Mouse (Mus musculus): Measurements from ENCODE around the gene Tbl1xr1.

Tbl1xr1 gene

DNA sequence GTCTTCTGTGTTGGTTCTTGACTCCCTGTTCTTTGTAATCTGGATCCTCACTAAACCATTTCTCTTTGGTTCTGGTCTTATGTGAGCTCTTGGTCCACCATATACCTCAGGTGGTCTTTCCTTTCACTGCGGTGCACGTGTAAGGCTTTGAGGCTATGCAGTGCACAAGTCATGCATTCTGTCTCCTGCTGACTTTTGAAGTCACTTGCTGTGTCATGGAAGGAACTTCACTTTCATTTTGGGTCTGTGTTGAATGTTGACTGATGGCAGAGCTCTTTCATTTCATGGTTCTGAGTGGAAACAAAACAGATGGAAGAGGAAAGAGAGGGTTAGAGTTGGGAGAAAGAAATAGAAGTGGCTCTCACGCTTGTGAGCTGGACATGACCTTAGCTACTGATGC lies 13.4 kb downstream of the Tbl1xr1 start:
- no peak for DNase-seq (ENCODE audit: low spot score in 2 of 2)

GRCm38 (mm10) chr3:22090431-22091265 lies 14.2 kb downstream of the Tbl1xr1 start:
- DNase-seq (ENCODE audit: low spot score in 2 of 2) = no peak

DNA sequence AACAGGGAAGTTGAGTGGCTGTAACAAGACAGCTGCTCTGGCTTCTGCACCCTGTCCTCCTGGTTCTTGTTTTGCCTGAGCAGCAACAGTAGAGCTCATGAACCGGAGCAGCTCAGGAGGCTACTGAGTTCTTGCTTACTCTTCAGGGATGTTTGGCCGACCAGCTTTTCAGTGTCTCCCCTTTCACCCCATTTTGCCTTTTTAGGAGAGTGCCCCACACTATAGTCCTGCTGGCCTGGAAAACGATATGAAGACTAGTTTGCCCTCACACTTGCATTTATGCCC lies 14.8 kb downstream of the Tbl1xr1 start:
- DNase-seq (ENCODE audit: low spot score in 2 of 2) = no peak

- no peak for DNase-seq (ENCODE audit: low spot score in 2 of 2)
Observed at GRCm38 (mm10) chr3:22091681-22092080, 15.2 kb downstream of the Tbl1xr1 start.

DNA sequence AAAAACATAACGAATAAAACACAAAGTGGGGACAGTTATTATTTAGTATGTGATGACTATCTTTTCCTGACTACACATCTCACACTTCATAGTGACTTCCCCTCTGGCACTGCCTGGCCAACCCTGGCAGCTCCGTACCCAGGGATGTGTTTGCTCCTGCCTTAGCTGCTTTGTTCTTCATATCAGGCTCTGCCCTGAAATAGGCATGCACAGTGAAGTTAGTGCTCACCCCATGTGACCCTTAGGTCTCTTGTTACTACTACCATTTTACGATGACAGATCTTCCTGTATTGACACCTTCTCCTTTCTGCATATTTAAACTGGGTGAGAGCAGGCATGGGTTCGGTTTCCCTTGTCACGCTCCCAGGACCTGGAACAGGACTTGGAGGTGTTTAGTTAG lies 16.3 kb downstream of the Tbl1xr1 start:
- DNase-seq (ENCODE audit: low spot score in 2 of 2) = no peak

- no peak for DNase-seq (ENCODE audit: low spot score in 2 of 2)
Observed at GRCm38 (mm10) chr3:22103986-22104515, 27.6 kb downstream of the Tbl1xr1 start.

DNA sequence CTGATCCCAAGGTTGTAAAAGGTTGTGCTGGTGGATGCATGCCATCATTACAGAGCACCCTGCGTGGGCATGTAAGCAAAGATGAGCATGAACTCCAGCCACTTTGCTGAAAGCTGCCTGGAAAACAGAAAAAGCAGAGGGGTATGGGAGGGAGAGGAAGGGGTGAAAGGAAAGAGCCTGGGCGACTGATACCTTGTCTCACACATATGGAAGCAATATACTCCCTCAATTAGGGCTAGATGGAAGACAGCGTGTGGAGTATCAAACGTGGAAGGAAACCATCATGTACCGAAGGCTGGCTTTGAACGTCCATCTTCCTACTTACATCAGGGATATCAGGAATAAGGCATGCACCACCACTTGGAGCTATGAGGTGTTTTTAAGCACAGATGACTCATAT lies 29.0 kb downstream of the Tbl1xr1 start:
- no peak for DNase-seq (ENCODE audit: low spot score in 2 of 2)

DNA sequence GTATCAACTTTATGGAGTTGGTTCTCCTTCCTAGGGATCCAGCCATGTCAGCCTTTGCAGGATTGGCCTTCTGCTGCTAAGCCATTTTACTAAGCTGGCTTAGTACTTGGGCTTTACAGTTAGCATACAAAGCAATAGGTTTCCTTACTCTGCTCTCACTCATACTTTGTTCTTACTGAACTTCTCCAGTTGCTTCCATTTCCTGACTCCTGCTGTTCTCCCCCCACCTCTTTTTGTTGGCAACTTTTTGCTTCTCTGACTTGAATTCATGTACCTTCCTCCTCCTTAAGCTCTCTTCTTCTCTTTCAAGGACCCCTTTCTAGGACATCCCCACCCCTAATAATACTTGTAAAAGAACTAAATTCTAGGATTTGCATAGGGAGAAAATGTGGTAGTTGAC lies 31.6 kb downstream of the Tbl1xr1 start:
- no peak for DNase-seq (ENCODE audit: low spot score in 2 of 2)

DNA sequence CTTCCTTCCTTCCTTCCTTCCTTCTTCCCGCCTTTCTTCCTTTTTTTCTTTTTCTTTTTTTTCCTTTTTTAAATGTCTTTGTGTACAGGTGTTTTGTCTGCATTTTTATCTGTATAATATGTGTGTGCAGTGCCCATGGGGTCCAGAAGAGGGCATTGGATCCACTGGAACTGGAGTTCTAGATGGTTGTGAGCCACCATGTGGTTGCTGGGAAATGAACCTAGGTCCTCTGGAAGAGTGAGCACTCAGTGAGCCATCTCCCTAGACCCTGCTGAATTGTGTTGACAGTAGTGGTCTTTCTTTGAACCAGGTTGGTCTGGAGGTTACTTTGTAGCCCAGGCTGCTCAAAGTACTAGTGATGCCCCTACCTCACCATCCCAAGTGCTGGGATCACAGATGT lies 33.2 kb downstream of the Tbl1xr1 start:
- DNase-seq (ENCODE audit: low spot score in 2 of 2) = no peak

DNA sequence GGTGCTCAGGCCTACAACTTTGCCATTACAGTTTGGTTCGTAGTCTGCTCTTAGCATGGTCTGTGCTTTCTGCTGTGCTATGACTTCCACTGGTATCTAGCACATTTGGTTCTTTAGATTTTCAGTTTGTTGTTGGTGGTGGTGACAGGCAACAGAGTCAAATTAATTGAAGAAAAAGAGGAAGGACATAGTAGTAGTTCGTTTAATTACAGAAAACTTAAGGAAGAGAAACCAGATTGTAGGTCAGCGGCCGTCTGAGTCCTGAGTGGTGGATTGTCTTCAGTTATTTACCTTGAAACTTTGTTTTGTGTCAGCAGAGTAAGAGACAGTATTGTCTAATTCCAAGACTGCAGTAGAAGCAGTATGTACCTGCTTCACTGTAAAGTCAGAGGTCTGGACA lies 37.3 kb downstream of the Tbl1xr1 start:
- DNase-seq (ENCODE audit: low spot score in 2 of 2) = no peak

DNA sequence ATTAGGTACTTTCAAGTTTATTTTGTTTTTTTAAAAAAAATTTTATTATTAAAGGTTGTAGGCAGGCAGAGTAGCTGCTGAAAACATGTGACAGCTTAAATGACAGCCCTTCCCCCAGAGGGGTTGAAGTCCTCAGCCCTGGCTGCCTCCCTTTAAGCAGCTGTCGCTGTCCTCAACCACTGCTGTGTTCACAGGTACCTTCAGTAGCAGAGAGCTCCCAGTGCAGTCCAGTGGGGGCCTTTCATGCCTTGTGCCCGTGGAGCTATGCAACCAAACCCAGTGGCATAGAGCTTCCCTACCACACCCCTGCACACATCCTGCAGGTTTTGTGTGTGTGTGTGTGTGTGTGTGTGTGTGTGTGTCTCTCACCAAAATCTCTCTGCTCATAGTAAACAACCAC lies 38.8 kb downstream of the Tbl1xr1 start:
- DNase-seq (ENCODE audit: low spot score in 2 of 2) = peak in 1 of 2 experiments; percentile 8

DNA sequence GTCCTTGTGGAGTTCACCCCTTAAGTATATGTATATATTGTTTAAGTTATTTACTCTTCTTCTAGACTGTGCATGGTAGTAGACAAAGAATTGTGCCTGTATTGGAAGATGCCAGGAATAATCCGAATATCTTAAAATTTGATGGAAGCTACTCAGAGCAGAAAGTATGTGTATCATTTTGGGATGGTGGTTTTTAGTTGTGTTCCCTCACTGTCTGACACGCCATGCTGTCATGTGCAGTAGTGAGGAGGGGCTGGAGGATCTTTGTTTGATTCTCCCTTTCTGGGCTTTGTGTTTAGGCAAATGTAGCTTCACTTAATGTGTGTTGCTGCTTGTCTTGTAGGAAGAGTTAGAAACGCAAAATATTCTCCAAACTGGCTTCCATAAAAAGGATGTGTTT lies 39.2 kb downstream of the Tbl1xr1 start:
- no peak for DNase-seq (ENCODE audit: low spot score in 2 of 2)

DNA sequence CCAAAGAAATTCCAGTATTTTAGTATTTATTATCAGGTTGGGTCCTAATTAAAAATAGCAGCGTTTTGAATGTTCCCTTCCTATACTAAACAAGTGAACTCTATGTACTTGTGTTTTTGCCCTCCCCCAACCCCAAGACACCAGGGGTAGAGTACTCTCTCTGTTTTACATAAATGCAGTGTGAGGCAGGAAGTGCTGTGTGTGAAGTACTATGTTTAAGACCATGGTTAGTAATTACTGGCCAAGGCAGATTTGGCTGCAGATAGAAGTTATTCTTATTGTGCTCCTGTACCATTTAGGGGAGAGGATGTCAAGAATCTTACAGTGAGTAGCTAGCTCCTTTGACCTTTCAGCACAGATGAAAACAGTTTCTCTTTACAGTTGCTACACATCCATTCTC lies 39.7 kb downstream of the Tbl1xr1 start:
- DNase-seq (ENCODE audit: low spot score in 2 of 2) = peak; percentile 19 to 34

GRCm38 (mm10) chr3:22121741-22122140 lies 45.3 kb downstream of the Tbl1xr1 start:
- no peak for DNase-seq (ENCODE audit: low spot score in 2 of 2)

- DNase-seq (ENCODE audit: low spot score in 2 of 2) = no peak
Observed at GRCm38 (mm10) chr3:22123145-22123544, 46.7 kb downstream of the Tbl1xr1 start.

DNA sequence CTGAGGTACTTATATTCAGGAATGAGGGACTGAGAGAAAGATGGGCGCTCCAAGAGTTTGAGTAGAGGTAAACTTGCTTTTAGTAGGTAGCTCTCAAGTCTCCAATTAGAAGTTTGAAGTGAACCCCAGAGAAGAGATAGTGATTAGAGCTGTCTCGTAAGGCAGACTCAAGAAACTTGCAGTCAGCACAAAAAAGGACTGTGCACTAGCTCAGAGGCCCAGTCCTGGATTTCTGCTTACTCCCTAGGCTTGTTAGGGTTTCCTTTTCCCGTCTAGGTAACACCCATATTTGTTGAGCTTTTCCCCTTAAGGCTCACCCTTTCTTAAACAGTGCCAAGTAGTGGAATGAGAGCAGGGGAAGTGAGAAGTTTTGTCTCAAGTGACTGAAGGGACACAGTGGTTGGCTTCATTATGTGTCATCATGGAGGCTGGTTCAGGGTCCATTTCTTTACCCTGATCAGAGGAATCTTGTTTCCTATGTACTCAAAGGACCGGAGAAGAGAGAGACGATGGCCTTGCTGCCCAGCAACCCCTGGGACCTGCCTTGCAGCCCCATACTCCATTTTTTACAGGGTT lies 49.9 kb downstream of the Tbl1xr1 start:
- DNase-seq (ENCODE audit: low spot score in 2 of 2) = peak in 1 of 2 experiments; percentile 19

DNA sequence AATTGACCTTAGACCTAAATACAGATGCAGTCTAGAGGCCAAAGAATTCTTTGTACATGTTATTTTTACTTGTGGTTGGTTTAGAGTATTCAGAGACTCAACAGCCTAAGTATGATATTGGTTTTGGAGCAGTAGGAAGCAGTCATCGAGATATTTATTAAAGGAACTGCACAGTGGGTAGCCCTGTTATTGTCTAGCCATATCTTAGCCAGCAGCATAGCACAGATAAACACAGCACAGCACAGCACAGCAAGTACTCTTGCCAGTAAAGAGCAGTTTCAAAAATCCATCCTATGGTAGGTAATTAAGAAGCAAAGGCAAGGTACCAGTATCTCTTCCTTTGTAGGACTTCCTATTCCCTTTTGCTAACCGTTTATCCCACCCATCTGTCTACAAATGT lies 54.8 kb downstream of the Tbl1xr1 start:
- no peak for DNase-seq (ENCODE audit: low spot score in 2 of 2)

DNA sequence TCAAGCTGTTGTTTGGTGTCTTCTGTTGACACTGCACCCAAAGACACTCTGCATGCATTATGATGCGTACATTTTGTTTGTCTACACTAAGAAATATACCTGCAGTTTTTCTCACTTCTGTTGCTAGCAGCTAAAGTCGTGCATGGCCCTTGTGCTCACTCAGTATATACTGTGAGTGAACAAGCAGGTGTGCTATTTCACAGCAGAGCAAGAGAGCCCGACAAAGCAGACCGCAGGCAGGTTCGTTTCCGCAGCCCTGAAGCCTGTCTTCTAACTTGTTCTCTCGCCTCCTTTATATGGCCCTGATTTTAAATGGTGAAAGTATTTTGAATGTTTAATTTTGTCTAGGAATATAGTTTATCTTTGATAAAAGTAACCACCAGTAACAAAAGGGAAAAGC lies 57.2 kb downstream of the Tbl1xr1 start:
- no peak for DNase-seq (ENCODE audit: low spot score in 2 of 2)

GRCm38 (mm10) chr3:22137793-22138579 lies 61.5 kb downstream of the Tbl1xr1 start:
- DNase-seq (ENCODE audit: low spot score in 2 of 2) = peak; percentile 66

GRCm38 (mm10) chr3:22138580-22139099 lies 62.2 kb downstream of the Tbl1xr1 start:
- DNase-seq (ENCODE audit: low spot score in 2 of 2) = no peak

DNA sequence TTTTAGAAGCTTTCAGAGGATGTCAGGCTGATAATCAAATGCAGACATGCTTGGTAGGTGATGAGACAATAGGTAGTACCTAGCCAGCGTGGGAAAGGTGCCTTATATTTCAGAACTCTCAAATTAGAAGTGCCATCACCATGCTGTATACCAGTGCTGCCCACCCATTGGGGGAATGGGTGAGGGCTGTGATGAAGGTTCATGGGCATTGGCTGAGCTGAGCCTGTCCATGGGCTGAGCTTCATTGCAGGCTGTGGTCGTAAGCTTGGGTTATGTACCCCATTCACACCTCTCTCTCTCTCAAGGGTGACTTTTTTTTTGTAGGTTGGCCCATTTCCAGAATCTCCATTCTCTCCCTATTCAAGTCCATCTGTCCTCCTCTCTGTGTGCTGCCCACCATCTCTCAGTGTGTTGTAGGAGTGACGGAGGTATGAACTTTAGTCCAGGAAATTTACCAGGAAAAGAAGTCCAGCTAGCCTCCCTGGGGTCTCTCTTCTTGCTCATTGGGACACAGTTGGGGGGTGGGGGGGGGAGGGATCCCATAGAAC lies 63.7 kb downstream of the Tbl1xr1 start:
- DNase-seq (ENCODE audit: low spot score in 2 of 2) = no peak

All from spleen, postnatal 36 days (tissue).